Mouse (Mus musculus): ENCODE measurements around the gene Cx3cl1. TPM values are rescaled to one million over a fixed set of nuclear protein-coding genes. Genes with fewer than 3 reads are reported as not detected.

Gene Cx3cl1
- polyA plus RNA-seq, 1 experiment from 2014 or later = 7.9 TPM

DNA sequence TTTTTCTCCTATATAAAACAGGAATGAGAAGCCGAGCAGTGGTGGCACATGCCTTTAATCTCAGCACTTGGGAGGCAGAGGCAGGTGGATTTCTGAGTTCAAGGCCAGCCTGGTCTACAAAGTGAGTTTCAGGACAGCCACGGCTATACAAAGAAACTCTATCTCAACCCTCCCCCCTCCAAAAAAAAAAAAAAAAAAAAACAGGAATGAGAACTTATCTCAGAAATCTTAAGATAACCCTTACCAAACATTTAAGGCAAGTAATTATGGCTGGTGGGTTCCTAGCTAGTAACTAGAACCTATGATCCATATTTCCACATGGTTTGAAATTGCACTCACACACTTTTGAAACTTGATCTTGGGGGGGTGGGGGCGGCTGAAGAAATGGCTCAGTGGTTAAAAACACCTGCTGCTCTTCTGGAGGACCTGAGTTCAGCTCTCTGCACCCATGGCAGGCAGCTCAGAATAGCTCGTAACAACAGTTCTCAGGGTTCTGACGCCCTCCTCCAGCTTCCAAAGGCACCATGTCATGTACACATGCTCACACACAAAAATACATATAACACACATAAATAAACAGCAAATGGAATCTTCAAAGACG is 14.3 kb downstream of the Cx3cl1 start:
- no peaks in the 10 kb centered on the region for H3K36me3 ChIP-seq (ENCODE audit: control insufficient read depth, insufficient read depth, low read length)
- DNase-seq (ENCODE audit: low spot score) (no peak), ATAC-seq (ENCODE audit: low read depth) (no peak)
- H3K4me2 ChIP-seq (ENCODE audit: low read depth, low read length) = no peak overlapping the region
- H3K27ac ChIP-seq (replicated peaks; ENCODE audit: low read depth, low read length) = no peak overlapping the region
- H3K9me3 ChIP-seq (ENCODE audit: control insufficient read depth, low read length) = no peaks in the 10 kb centered on the region
- H3K27me3 ChIP-seq (replicated peaks; ENCODE audit: control insufficient read depth, insufficient read depth, low read length) = no peaks in the 10 kb centered on the region
- H3K4me1 ChIP-seq (ENCODE audit: control insufficient read depth, insufficient read depth, low read length) = 0 out of 2 replicates have a peak, but pooled peaks cover 12% of the 10 kb centered on the region
- H3K4me3 ChIP-seq (ENCODE audit: low read depth, low read length) = no peak overlapping the region
- WGBS = 66% methylated on average over 6 of the region's 6 CpGs
- no peak overlapping the region for H3K9ac ChIP-seq (ENCODE audit: low read depth, low read length)

GRCm38 (mm10) chr8:94787524-94788501 is 16.0 kb downstream of the Cx3cl1 start:
- H3K27ac ChIP-seq (replicated peaks; ENCODE audit: low read depth, low read length) = no peak overlapping the region; the same call in 1 of the 2 replicates
- no peaks in the 10 kb centered on the region for H3K36me3 ChIP-seq (ENCODE audit: control insufficient read depth, insufficient read depth, low read length)
- ATAC-seq (ENCODE audit: low read depth) (peak; percentile 41; the same call in 1 of the 2 replicates), DNase-seq (ENCODE audit: low spot score) (no peak)
- H3K4me3 ChIP-seq (ENCODE audit: low read depth, low read length) = no peak overlapping the region
- H3K9me3 ChIP-seq (ENCODE audit: control insufficient read depth, low read length) = no peaks in the 10 kb centered on the region
- no peak overlapping the region for H3K4me2 ChIP-seq (ENCODE audit: low read depth, low read length)
- H3K27me3 ChIP-seq (replicated peaks; ENCODE audit: control insufficient read depth, insufficient read depth, low read length) = no peaks in the 10 kb centered on the region
- H3K9ac ChIP-seq (ENCODE audit: low read depth, low read length) = no peak overlapping the region
- WGBS = 51% methylated on average over 15 of the region's 15 CpGs
- 0 out of 2 replicates have a peak, but pooled peaks cover 5% of the 10 kb centered on the region for H3K4me1 ChIP-seq (ENCODE audit: control insufficient read depth, insufficient read depth, low read length)

DNA sequence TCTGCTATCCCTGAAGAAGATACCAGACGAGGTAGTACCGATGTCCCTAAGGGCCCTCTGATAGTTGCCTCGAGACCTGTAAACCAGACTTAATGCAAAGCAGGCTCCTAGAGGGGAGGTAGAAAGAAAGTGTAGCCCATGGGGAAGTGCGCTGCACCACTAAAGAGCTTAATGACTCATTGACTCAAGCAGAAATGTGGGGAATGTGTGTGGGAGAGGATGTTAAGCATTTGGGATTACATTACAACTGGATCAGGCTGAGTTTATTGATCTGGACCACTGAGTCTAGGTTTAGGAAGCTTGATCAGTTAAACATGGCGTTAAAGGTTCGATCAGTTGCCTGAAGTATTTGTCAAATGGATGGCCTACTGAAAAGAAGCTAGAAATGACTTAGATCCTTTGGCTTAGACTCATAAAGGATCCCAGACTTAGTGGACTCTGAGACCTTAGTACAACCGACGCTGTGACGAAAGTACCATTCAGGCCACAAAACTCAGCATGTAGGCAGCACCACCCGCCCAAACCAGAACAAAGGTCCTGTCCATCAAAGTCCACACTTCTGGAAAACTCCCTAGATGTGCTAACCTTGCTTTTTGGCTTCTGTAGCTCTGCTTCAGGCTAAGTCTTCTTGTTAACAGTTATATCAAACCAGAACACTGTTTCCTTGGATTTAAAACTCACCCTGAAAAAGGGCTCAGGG is 17.6 kb downstream of the Cx3cl1 start:
- 0 out of 2 replicates have a peak, but pooled peaks cover 5% of the 10 kb centered on the region for H3K4me1 ChIP-seq (ENCODE audit: control insufficient read depth, insufficient read depth, low read length)
- H3K36me3 ChIP-seq (ENCODE audit: control insufficient read depth, insufficient read depth, low read length) = no peaks in the 10 kb centered on the region
- ATAC-seq (ENCODE audit: low read depth) (no peak), DNase-seq (ENCODE audit: low spot score) (no peak)
- no peaks in the 10 kb centered on the region for H3K9me3 ChIP-seq (ENCODE audit: control insufficient read depth, low read length)
- H3K4me3 ChIP-seq (ENCODE audit: low read depth, low read length) = no peak overlapping the region
- no peak overlapping the region for H3K9ac ChIP-seq (ENCODE audit: low read depth, low read length)
- H3K27me3 ChIP-seq (replicated peaks; ENCODE audit: control insufficient read depth, insufficient read depth, low read length) = no peaks in the 10 kb centered on the region
- 66% methylated on average over 10 of the region's 10 CpGs for WGBS
- no peak overlapping the region for H3K4me2 ChIP-seq (ENCODE audit: low read depth, low read length)
- H3K27ac ChIP-seq (replicated peaks; ENCODE audit: low read depth, low read length) = no peak overlapping the region

- Histone ChIP-seq H3K27me3 (replicated peaks; ENCODE audit: control insufficient read depth, insufficient read depth, low read length) (no peaks in the 10 kb centered on the region), H3K4me3 (ENCODE audit: low read depth, low read length) (no peak overlapping the region), H3K4me2 (ENCODE audit: low read depth, low read length) (no peak overlapping the region), H3K27ac (replicated peaks; ENCODE audit: low read depth, low read length) (no peak overlapping the region), H3K4me1 (ENCODE audit: control insufficient read depth, insufficient read depth, low read length) (no peaks in the 10 kb centered on the region), H3K9ac (ENCODE audit: low read depth, low read length) (no peak overlapping the region), H3K36me3 (ENCODE audit: control insufficient read depth, insufficient read depth, low read length) (no peaks in the 10 kb centered on the region), H3K9me3 (ENCODE audit: control insufficient read depth, low read length) (no peaks in the 10 kb centered on the region)
- ATAC-seq (ENCODE audit: low read depth) (no peak), DNase-seq (ENCODE audit: low spot score) (no peak)
- WGBS = 86% methylated on average over 4 of the region's 4 CpGs
Measured at GRCm38 (mm10) chr8:94794368-94794767, 22.6 kb downstream of the Cx3cl1 start.

DNA sequence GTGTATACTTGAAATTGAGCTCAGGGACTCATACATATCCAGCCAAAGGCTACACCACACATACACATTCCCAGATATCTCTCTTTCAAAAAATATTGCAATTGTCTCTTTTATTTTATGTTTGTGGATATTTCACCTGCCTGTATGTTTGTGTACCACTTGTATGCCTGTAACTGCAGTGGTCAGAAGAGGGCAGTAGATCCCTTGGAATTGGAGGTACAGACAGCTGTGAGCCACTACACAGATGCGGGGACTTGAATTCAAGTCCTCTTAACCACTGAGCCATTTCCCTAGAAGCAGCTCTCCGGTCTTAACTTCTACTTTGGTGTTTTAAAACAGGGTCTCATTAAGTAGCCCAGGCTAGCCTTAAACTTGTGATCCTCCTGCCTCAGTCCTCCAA is 23.0 kb downstream of the Cx3cl1 start:
- no peaks in the 10 kb centered on the region for H3K4me1 ChIP-seq (ENCODE audit: control insufficient read depth, insufficient read depth, low read length)
- 100% methylated on average over 2 of the region's 2 CpGs for WGBS
- no peaks in the 10 kb centered on the region for H3K36me3 ChIP-seq (ENCODE audit: control insufficient read depth, insufficient read depth, low read length)
- no peak overlapping the region for H3K9ac ChIP-seq (ENCODE audit: low read depth, low read length)
- H3K4me3 ChIP-seq (ENCODE audit: low read depth, low read length) = no peak overlapping the region
- H3K27me3 ChIP-seq (replicated peaks; ENCODE audit: control insufficient read depth, insufficient read depth, low read length) = no peaks in the 10 kb centered on the region
- no peaks in the 10 kb centered on the region for H3K9me3 ChIP-seq (ENCODE audit: control insufficient read depth, low read length)
- H3K27ac ChIP-seq (replicated peaks; ENCODE audit: low read depth, low read length) = no peak overlapping the region
- DNase-seq (ENCODE audit: low spot score) (no peak), ATAC-seq (ENCODE audit: low read depth) (no peak)
- H3K4me2 ChIP-seq (ENCODE audit: low read depth, low read length) = no peak overlapping the region

DNA sequence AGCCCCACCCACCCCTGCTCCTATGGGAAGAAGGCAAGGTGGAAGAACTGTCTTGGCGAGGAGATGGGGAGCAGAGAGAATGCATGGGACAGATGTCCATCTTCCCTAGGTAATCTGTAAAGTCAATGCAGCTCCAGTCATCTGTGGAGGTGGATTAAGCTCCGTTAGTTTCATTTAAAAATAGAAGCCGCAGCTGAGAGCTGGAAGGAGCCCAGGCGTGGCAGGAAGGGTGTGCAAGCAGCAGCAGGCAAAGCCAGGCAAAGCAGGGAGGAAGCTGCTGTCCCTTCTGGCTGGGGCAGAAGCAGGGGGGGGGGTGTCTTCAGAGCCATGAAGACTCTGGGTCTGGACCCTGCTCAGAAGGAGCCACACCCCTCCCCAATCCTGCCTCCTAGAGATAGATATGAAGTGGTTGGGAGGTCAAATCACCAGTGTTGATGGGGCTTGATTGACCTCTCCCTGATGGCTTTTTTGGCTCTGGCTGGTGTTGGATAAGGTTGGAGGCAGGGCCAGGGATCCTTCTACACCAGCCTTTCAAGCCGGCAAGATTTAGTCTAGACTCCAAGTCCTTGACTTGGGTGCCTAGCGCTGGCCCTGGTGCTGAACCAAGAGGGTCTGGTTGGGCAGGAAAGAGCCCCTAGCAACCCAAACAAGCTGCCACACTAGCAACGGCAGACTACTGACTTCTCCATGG is 28.6 kb downstream of the Cx3cl1 start:
- Histone ChIP-seq H3K9ac (ENCODE audit: low read depth, low read length) (no peak overlapping the region), H3K36me3 (ENCODE audit: control insufficient read depth, insufficient read depth, low read length) (no peaks in the 10 kb centered on the region), H3K4me1 (ENCODE audit: control insufficient read depth, insufficient read depth, low read length) (no peaks in the 10 kb centered on the region), H3K27ac (replicated peaks; ENCODE audit: low read depth, low read length) (no peak overlapping the region), H3K4me2 (ENCODE audit: low read depth, low read length) (no peak overlapping the region), H3K9me3 (ENCODE audit: control insufficient read depth, low read length) (no peaks in the 10 kb centered on the region), H3K27me3 (replicated peaks; ENCODE audit: control insufficient read depth, insufficient read depth, low read length) (no peaks in the 10 kb centered on the region), H3K4me3 (ENCODE audit: low read depth, low read length) (no peak overlapping the region)
- WGBS = 56% methylated on average over 7 of the region's 7 CpGs
- ATAC-seq (ENCODE audit: low read depth) (no peak), DNase-seq (ENCODE audit: low spot score) (peak; percentile 53)

DNA sequence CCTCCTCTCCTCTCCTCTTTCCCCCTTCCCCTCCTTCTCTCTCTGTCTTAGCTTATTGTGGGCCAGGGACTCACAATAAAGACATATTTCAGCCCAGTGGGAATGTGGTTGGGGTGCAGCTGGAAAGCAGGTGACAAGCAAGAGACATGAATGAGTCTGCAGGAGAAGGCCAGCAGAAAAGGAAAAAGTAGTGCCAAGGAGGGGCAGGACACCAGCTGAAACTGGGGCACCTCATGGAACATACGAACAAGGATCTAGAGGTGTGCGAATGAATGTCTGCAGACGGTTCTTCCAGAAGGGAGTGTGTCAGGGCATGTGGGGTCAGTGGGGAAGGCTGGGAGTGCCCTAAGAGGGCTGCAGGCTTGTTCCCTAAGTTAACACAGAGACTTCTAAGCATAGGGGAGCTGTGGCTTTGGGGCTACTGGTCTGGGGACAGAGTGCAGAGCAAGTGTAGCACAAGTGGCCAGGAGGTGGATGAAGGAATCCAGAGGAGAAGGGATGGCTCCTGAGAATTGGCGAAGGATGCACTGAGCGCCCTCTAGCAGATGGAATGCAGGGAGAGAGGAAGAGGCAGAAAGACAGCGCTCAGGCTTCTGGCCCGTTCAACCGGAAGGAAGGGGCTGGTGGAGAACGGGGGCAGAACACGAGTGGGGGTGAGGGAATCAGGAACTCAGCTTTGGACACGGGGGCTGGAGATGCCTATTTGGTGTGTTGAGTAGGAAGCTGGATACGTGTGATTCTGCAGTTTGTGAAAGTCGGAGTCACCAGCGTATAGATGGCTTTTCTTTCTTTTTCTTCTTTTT is 29.7 kb downstream of the Cx3cl1 start:
- Histone ChIP-seq H3K9ac (ENCODE audit: low read depth, low read length) (no peak overlapping the region), H3K36me3 (ENCODE audit: control insufficient read depth, insufficient read depth, low read length) (no peaks in the 10 kb centered on the region), H3K27me3 (replicated peaks; ENCODE audit: control insufficient read depth, insufficient read depth, low read length) (no peaks in the 10 kb centered on the region), H3K27ac (replicated peaks; ENCODE audit: low read depth, low read length) (no peak overlapping the region), H3K4me3 (ENCODE audit: low read depth, low read length) (no peak overlapping the region), H3K4me2 (ENCODE audit: low read depth, low read length) (no peak overlapping the region), H3K9me3 (ENCODE audit: control insufficient read depth, low read length) (no peaks in the 10 kb centered on the region), H3K4me1 (ENCODE audit: control insufficient read depth, insufficient read depth, low read length) (no peaks in the 10 kb centered on the region)
- 43% methylated on average over 14 of the region's 14 CpGs for WGBS
- DNase-seq (ENCODE audit: low spot score) (no peak), ATAC-seq (ENCODE audit: low read depth) (no peak)
